Mouse (Mus musculus): ENCODE data around the gene Akap3.

The Akap3 gene

DNA sequence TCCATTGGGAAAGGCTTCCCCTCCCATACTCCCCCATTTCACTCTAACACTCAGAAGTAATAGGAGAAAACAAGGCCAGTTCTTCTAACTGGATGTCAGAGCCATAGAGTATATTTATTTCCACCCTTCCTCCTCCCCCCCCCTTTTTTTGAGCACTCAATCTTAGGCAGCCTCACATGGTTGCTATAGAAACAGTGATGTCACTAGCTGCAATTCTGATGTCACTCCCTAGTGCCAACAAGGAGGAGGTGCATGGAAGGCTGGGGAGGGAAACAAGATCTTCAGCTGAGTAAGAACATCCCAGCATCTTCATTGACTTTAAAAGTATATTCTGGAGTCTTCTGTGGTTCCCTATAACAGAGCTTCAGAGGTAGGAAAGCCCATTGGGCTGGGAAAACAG is at the start of gene Akap3:
Akap3 (plus strand) TSS at position 218 of the 400 bp plus-strand sequence.
- no peak for DNase-seq

DNA sequence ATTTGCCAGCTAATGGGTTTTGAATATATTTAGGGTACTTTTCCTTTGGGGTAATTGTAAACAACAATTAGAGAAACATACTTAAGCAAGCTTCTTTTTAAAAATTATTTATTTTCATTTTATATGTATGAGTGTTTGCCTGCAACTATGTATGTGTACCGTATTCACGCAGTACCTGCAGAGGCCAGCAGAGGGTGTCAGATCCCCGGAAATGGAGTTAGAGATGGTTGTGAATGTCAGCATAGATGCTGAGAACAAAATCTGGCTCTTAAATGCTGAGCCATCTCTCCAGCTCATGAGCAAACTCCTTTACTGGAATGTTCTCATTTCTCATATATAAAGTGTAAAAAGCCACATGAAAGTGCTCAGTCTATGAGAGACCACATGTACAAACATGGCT is 46.1 kb upstream of the Akap3 start:
- no peak for DNase-seq

DNA sequence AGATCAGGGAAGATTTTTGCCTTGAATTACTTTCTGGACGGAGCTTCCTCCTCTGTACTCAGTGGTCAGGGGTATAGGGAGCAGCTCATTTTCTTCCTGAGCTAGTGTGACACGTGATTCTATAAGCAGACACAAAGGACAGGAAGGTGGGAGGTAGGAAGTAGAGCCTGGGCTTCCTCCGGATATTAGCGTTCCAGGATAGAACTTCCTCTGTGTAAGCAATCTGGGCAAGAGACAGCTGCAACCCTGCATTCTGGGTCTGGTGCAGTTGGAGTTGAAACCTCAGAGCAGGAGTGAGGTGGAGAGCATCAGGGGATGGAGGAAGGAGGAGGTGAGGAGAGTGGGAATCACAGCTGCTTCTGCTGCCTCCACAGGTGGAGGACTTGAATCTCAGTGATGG is 44.8 kb upstream of the Akap3 start:
- DNase-seq = no peak

DNA sequence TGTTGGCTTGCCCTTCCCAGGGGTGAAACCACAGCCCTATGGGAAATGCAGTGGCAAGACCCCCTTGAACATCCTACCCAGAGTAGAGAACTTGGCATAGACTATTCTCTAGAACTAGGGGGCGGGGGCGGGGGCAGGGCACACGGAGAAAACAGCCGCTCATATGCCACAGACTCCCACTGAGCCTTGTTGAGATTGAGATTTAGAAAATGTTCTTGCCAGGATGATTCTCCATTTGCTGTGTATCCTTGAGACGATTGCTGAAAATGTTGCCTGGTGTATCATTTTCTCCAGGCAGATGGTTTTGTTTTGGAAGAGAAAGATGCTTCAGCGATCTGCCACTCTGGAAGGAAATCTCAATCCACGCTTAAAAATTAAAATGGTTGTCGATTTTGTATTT is 44.3 kb upstream of the Akap3 start:
- DNase-seq = no peak

GRCm38 (mm10) chr6:126811481-126811880 is 41.4 kb upstream of the Akap3 start:
- no peak for DNase-seq

- no peak for DNase-seq
Measured at GRCm38 (mm10) chr6:126815206-126815750, 37.6 kb upstream of the Akap3 start.

DNA sequence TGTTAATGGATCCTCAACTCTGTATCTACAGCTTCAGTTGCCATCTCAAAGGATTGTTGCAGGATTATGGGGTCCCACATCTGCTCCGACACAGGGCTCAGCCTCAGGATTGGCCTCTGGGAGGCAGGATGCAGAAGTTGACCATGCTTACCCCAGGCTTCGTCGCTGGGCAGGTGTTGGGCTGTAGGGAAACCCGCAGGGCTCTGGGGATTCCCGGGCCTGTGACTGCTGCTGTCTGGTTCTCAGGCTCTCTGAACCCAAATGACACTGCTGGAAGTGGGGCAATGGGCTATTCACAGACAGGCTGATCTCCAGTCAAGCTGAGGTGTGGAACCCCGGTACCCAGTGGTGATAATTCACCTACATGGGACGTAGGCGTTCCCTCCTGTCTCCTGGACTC is 36.6 kb upstream of the Akap3 start:
- DNase-seq = no peak

DNA sequence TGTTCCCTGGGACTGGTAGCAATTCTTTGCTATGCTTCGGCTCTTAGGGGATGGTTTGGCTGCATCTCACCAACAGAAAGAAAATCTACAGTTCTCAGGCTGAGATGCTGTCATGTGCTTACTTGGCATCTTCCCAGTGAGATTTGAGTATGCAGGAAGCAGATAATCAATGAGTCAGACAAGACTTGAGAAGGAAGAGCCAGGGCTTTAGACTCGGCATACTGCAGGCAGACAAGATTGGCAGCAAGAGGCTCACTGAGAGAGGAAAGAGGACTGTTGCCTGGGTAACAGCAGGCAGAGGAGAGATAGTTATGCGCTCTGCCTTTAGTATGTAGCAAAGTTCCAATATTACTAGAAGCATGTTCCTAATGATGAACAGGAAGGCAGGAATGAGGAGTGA is 29.8 kb upstream of the Akap3 start:
- no peak for DNase-seq

DNA sequence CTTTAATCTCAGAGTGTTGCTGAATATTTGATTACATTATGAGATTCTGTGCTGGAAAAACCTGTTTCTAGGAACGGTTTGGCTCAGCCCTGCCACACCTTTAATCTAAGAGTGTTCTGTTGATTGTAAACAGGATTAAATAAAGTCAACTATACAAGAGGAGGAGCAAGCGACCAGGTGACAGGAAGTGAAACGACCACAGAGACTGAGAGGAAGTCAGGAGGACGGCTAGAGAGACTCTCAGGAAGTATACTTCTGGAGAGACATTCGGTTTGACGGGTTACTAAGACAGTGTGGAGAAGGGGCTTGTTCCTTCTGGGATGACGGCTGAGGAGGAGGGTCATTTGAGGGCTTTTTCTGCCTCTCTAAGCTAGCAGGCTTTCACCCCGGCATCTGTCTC is 16.3 kb upstream of the Akap3 start:
- DNase-seq = no peak

- peak; percentile 97 for DNase-seq
Measured at GRCm38 (mm10) chr6:126848712-126849704, 3.9 kb upstream of the Akap3 start, which contains the start of gene Ndufa9. Gene Ndufa9 (minus strand): TSS chr6:126849136.

DNA sequence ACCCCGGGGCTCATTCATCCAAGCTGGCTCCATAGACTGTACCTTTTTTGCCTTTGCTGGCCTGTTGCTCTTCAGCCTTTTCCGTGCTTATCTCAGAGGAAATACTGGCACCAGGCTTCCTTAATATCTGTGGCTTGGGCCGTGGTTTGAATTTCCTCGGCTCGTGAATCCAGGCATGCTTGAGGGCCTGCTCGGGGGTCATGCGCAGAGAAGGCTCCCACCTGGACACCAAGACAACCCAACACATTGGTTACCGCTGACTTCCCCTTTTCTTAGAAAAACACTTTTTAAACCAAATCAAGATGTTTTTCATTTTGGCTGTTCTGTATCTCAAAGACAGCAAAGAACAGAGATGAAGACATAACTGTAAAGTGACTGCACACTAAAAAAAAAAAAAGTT is 24.2 kb downstream of the Akap3 start:
- no peak for DNase-seq

GRCm38 (mm10) chr6:126907378-126907777 is 54.5 kb downstream of the Akap3 start:
- no peak for DNase-seq

DNA sequence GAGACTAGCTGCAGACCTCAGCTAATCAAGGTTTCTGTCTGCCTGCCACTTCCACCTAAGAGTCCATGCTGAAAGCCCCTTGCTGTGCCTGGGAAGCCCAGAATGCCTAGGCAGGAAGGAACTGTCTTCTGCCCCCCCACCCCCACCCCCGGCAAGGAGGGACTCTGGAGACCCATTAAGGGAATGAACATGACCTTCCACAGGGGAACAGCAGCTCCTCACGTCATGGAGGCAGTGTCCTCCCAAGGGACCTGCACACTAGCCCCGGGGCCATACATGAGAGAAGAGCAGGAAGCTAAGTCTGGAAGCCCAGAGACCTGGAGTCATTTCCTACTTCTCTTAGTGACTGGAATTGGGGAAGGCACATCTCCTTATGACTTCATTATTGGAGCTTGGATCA is 55.0 kb downstream of the Akap3 start:
- DNase-seq = no peak

- DNase-seq = no peak
Measured at GRCm38 (mm10) chr6:126910727-126911126, 57.8 kb downstream of the Akap3 start.

- DNase-seq = no peak
Measured at GRCm38 (mm10) chr6:126914928-126915327, 62.0 kb downstream of the Akap3 start.

GRCm38 (mm10) chr6:126921111-126921881 is 68.4 kb downstream of the Akap3 start, which contains the start of gene Dyrk4:
Gene Dyrk4 (minus strand): TSS chr6:126921839.
- DNase-seq = peak; percentile 43 to 53

All from kidney, postnatal 4 days (tissue).